Mouse (Mus musculus): Measurements from ENCODE around the gene Tmod1. TPM values are rescaled to one million over a fixed set of nuclear protein-coding genes. Genes with fewer than 3 reads are reported as not detected.

Tmod1 gene
- polyA plus RNA-seq, 2 experiments, result 32.2 to 41.7 TPM

- ATAC-seq (ENCODE audit: insufficient read depth) (no peak), DNase-seq (ENCODE audit: low read depth in 3 of 3, low spot score in 3 of 3) (no peak)
- Histone ChIP-seq H3K27me3 (ENCODE audit: control insufficient read depth, insufficient read depth, low read length) (no peaks in the 10 kb centered on the region), H3K4me1 (replicated peaks; ENCODE audit: control insufficient read depth in 2 of 2, insufficient read depth in 2 of 2, low read length in 1 of 2) (no peaks in the 10 kb centered on the region), H3K36me3 (replicated peaks; ENCODE audit: control insufficient read depth, insufficient read depth, low read depth) (peaks cover 83% of the 10 kb centered on the region), H3K4me2 (ENCODE audit: low read depth) (no peak overlapping the region), H3K9ac (replicated peaks) (no peak overlapping the region), H3K4me3 (ENCODE audit: insufficient read depth in 1 of 2, low read depth in 2 of 2, low read length in 2 of 2) (no peak overlapping the region), H3K9me3 (ENCODE audit: control insufficient read depth, low read length) (no peaks in the 10 kb centered on the region), H3K27ac (no peak overlapping the region)
- TF ChIP-seq CTCF (IDR thresholded peaks at IDR 0.05; ENCODE audit: low read depth) (no peak), EP300 (IDR thresholded peaks at IDR 0.05; ENCODE audit: low read depth) (no peak)
- 88% methylated on average over 1 of the region's 1 CpGs for WGBS (ENCODE audit: insufficient replicate concordance)
These were observed 76.6 kb downstream of the Tmod1 start for GRCm38 (mm10) chr4:46115308-46115707.

- no peak overlapping the region for H3K9ac ChIP-seq (replicated peaks)
- no peaks in the 10 kb centered on the region for H3K27me3 ChIP-seq (ENCODE audit: control insufficient read depth, insufficient read depth, low read length)
- peaks cover 73% of the 10 kb centered on the region for H3K36me3 ChIP-seq (replicated peaks; ENCODE audit: control insufficient read depth, insufficient read depth, low read depth)
- H3K9me3 ChIP-seq (ENCODE audit: control insufficient read depth, low read length), result no peaks in the 10 kb centered on the region
- no peaks in the 10 kb centered on the region for H3K4me1 ChIP-seq (replicated peaks; ENCODE audit: control insufficient read depth in 2 of 2, insufficient read depth in 2 of 2, low read length in 1 of 2)
- TF ChIP-seq EP300 (IDR thresholded peaks at IDR 0.05; ENCODE audit: low read depth), result no peak
- TF ChIP-seq CTCF (IDR thresholded peaks at IDR 0.05; ENCODE audit: low read depth), result no peak
- no peak overlapping the region for H3K4me2 ChIP-seq (ENCODE audit: low read depth)
- WGBS (ENCODE audit: insufficient replicate concordance), result 89% methylated on average over 9 of the region's 10 CpGs
- H3K27ac ChIP-seq, result no peak overlapping the region
- no peak for DNase-seq (ENCODE audit: low read depth in 3 of 3, low spot score in 3 of 3)
- no peak for ATAC-seq (ENCODE audit: insufficient read depth)
- H3K4me3 ChIP-seq (ENCODE audit: insufficient read depth in 1 of 2, low read depth in 2 of 2, low read length in 2 of 2), result no peak overlapping the region
These were observed 77.9 kb downstream of the Tmod1 start for GRCm38 (mm10) chr4:46116544-46117175.

GRCm38 (mm10) chr4:46117536-46117935 is 78.8 kb downstream of the Tmod1 start:
- no peak for TF ChIP-seq CTCF (IDR thresholded peaks at IDR 0.05; ENCODE audit: low read depth)
- TF ChIP-seq EP300 (IDR thresholded peaks at IDR 0.05; ENCODE audit: low read depth), result no peak
- H3K4me1 ChIP-seq (replicated peaks; ENCODE audit: control insufficient read depth in 2 of 2, insufficient read depth in 2 of 2, low read length in 1 of 2), result no peaks in the 10 kb centered on the region
- no peak overlapping the region for H3K4me2 ChIP-seq (ENCODE audit: low read depth)
- 92% methylated on average over 4 of the region's 4 CpGs for WGBS (ENCODE audit: insufficient replicate concordance)
- DNase-seq (ENCODE audit: low read depth in 3 of 3, low spot score in 3 of 3) (no peak), ATAC-seq (ENCODE audit: insufficient read depth) (no peak)
- no peak overlapping the region for H3K27ac ChIP-seq
- H3K36me3 ChIP-seq (replicated peaks; ENCODE audit: control insufficient read depth, insufficient read depth, low read depth), result peaks cover 67% of the 10 kb centered on the region
- no peak overlapping the region for H3K9ac ChIP-seq (replicated peaks)
- H3K4me3 ChIP-seq (ENCODE audit: insufficient read depth in 1 of 2, low read depth in 2 of 2, low read length in 2 of 2), result no peak overlapping the region
- H3K27me3 ChIP-seq (ENCODE audit: control insufficient read depth, insufficient read depth, low read length), result no peaks in the 10 kb centered on the region
- H3K9me3 ChIP-seq (ENCODE audit: control insufficient read depth, low read length), result no peaks in the 10 kb centered on the region

- Histone ChIP-seq H3K4me3 (ENCODE audit: insufficient read depth in 1 of 2, low read depth in 2 of 2, low read length in 2 of 2) (no peak overlapping the region), H3K27me3 (ENCODE audit: control insufficient read depth, insufficient read depth, low read length) (no peaks in the 10 kb centered on the region), H3K9ac (replicated peaks) (no peak overlapping the region), H3K4me2 (ENCODE audit: low read depth) (no peak overlapping the region), H3K4me1 (replicated peaks; ENCODE audit: control insufficient read depth in 2 of 2, insufficient read depth in 2 of 2, low read length in 1 of 2) (no peaks in the 10 kb centered on the region), H3K36me3 (replicated peaks; ENCODE audit: control insufficient read depth, insufficient read depth, low read depth) (peaks cover 57% of the 10 kb centered on the region), H3K27ac (no peak overlapping the region), H3K9me3 (ENCODE audit: control insufficient read depth, low read length) (no peaks in the 10 kb centered on the region)
- no peak for TF ChIP-seq EP300 (IDR thresholded peaks at IDR 0.05; ENCODE audit: low read depth)
- TF ChIP-seq CTCF (IDR thresholded peaks at IDR 0.05; ENCODE audit: low read depth), result no peak
- 91% methylated on average over 14 of the region's 14 CpGs for WGBS (ENCODE audit: insufficient replicate concordance)
- DNase-seq (ENCODE audit: low read depth in 3 of 3, low spot score in 3 of 3), result no peak
- no peak for ATAC-seq (ENCODE audit: insufficient read depth)
These were observed 80.9 kb downstream of the Tmod1 start for GRCm38 (mm10) chr4:46119514-46120094.

- no peaks in the 10 kb centered on the region for H3K9me3 ChIP-seq (ENCODE audit: control insufficient read depth, low read length)
- H3K9ac ChIP-seq (replicated peaks), result no peak overlapping the region
- no peak overlapping the region for H3K4me3 ChIP-seq (ENCODE audit: insufficient read depth in 1 of 2, low read depth in 2 of 2, low read length in 2 of 2)
- DNase-seq (ENCODE audit: low read depth in 3 of 3, low spot score in 3 of 3) (no peak), ATAC-seq (ENCODE audit: insufficient read depth) (no peak)
- 76% methylated on average over 3 of the region's 3 CpGs for WGBS (ENCODE audit: insufficient replicate concordance)
- peaks cover 56% of the 10 kb centered on the region for H3K36me3 ChIP-seq (replicated peaks; ENCODE audit: control insufficient read depth, insufficient read depth, low read depth)
- no peak overlapping the region for H3K27ac ChIP-seq
- TF ChIP-seq CTCF (IDR thresholded peaks at IDR 0.05; ENCODE audit: low read depth), result no peak
- no peak overlapping the region for H3K4me2 ChIP-seq (ENCODE audit: low read depth)
- H3K27me3 ChIP-seq (ENCODE audit: control insufficient read depth, insufficient read depth, low read length), result no peaks in the 10 kb centered on the region
- no peaks in the 10 kb centered on the region for H3K4me1 ChIP-seq (replicated peaks; ENCODE audit: control insufficient read depth in 2 of 2, insufficient read depth in 2 of 2, low read length in 1 of 2)
These were observed 82.0 kb downstream of the Tmod1 start for GRCm38 (mm10) chr4:46120767-46121166.
